Mouse (Mus musculus): Measurements from ENCODE around the gene Tnnt3. TPM values are rescaled to one million over a fixed set of nuclear protein-coding genes. Genes with fewer than 3 reads are reported as not detected.

The Tnnt3 gene
- polyA plus RNA-seq, 1 experiment from 2014 or later, result 1.5 TPM

DNA sequence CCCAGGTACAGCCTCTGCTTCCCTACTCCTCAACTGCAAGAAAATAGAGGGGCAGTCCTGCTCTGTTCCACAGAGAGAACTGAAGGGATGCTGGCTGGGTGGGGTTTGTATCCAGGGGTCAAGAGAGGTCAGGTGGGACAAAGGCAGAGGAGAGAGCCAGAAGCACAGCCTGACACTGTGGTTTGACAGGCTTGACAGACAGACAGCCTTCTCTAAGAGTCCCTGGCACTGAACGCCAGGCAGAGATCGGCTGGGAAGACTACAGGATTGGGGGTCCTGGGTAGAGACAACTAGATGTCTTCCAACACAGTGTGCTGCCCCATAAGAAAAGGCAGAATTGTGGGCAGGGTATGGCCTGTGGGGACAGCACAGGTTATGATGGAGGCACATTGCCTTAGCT is 20.1 kb upstream of the Tnnt3 start:
- no peak overlapping the region for H3K4me3 ChIP-seq (ENCODE audit: low read depth, low read length)
- no peaks in the 10 kb centered on the region for H3K9me3 ChIP-seq (ENCODE audit: low read length)
- no peak for DNase-seq (ENCODE audit: low spot score)
- 69% methylated on average over 2 of the region's 2 CpGs for WGBS
- H3K9ac ChIP-seq (replicated peaks; ENCODE audit: low read depth), result 0 out of 2 replicates have a peak overlapping the region, but pooled peaks have one; percentile 19
- no peaks in the 10 kb centered on the region for H3K27me3 ChIP-seq (replicated peaks; ENCODE audit: insufficient read depth, low read length)
- TF ChIP-seq CTCF (IDR thresholded peaks at IDR 0.05), result no peak
- H3K4me2 ChIP-seq (replicated peaks; ENCODE audit: low read depth, low read length), result peak overlapping the region; percentile 43
- H3K27ac ChIP-seq (ENCODE audit: low read length), result 0 out of 2 replicates have a peak overlapping the region, but pooled peaks have one; percentile 33
- peaks cover 8% of the 10 kb centered on the region; the same call in 1 of the 2 replicates for H3K4me1 ChIP-seq (ENCODE audit: insufficient read depth, low read depth, low read length)
- no peak for ATAC-seq
- no peaks in the 10 kb centered on the region for H3K36me3 ChIP-seq (ENCODE audit: insufficient read depth, low read length)

DNA sequence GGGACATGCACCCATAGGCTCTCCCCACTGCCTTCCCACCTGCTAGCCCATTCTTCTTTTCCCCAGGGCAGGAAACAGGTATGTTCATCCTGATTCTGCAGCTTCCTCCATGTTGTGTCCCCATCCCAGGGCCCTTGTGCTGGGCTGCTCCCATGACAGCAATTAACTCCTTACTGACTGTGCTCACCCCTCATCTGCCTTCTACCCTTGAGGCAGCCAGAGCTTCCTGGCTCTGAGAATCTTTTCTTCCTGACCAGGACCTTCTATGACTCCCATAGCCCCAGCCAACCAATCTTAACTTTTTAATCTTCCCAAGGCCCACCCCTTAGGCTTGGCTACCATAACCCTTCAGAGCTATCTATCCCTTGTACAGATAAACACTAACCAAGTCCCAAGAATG is 19.3 kb upstream of the Tnnt3 start:
- no peaks in the 10 kb centered on the region for H3K27me3 ChIP-seq (replicated peaks; ENCODE audit: insufficient read depth, low read length)
- TF ChIP-seq EP300 (IDR thresholded peaks at IDR 0.05), result no peak
- no peak for TF ChIP-seq CTCF (IDR thresholded peaks at IDR 0.05)
- ATAC-seq (no peak), DNase-seq (ENCODE audit: low spot score) (no peak)
- no peak overlapping the region for H3K4me3 ChIP-seq (ENCODE audit: low read depth, low read length)
- peaks cover 8% of the 10 kb centered on the region; the same call in 1 of the 2 replicates for H3K4me1 ChIP-seq (ENCODE audit: insufficient read depth, low read depth, low read length)
- no peaks in the 10 kb centered on the region for H3K9me3 ChIP-seq (ENCODE audit: low read length)
- no peak overlapping the region for H3K9ac ChIP-seq (replicated peaks; ENCODE audit: low read depth)
- H3K36me3 ChIP-seq (ENCODE audit: insufficient read depth, low read length), result no peaks in the 10 kb centered on the region
- H3K27ac ChIP-seq (ENCODE audit: low read length), result no peak overlapping the region; the same call in 1 of the 2 replicates
- 0 out of 2 replicates have a peak overlapping the region, but pooled peaks have one; percentile 19 for H3K4me2 ChIP-seq (replicated peaks; ENCODE audit: low read depth, low read length)

DNA sequence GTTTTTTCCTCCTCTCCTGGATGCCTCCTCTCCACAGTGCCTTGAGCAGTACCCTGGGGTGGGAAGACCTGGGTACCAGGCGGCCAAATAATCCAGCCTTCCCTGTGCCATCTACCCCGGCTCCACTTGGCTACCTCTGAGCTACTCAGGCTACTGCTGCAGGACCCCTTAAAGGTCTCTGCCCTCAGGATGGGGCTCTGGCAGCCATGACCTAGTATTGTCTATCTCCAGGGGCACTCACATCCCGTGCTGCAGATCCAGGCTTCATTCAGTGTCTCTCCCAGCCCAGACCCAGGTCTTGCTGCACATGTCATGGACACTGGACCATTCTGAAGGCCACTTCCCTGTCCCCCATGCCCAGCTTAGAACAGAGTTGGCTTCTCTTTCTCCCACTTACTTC is 18.8 kb upstream of the Tnnt3 start:
- DNase-seq (ENCODE audit: low spot score) (no peak), ATAC-seq (no peak)
- H3K9me3 ChIP-seq (ENCODE audit: low read length), result no peaks in the 10 kb centered on the region
- H3K4me3 ChIP-seq (ENCODE audit: low read depth, low read length), result no peak overlapping the region
- no peak overlapping the region; the same call in 1 of the 2 replicates for H3K27ac ChIP-seq (ENCODE audit: low read length)
- H3K4me1 ChIP-seq (ENCODE audit: insufficient read depth, low read depth, low read length), result peaks cover 8% of the 10 kb centered on the region; the same call in 1 of the 2 replicates
- no peaks in the 10 kb centered on the region for H3K36me3 ChIP-seq (ENCODE audit: insufficient read depth, low read length)
- no peaks in the 10 kb centered on the region for H3K27me3 ChIP-seq (replicated peaks; ENCODE audit: insufficient read depth, low read length)
- TF ChIP-seq CTCF (IDR thresholded peaks at IDR 0.05) (no peak), EP300 (IDR thresholded peaks at IDR 0.05) (no peak)
- H3K9ac ChIP-seq (replicated peaks; ENCODE audit: low read depth), result no peak overlapping the region
- H3K4me2 ChIP-seq (replicated peaks; ENCODE audit: low read depth, low read length), result no peak overlapping the region
- 89% methylated on average over 3 of the region's 3 CpGs for WGBS

GRCm38 (mm10) chr7:142480661-142481060 is 18.0 kb upstream of the Tnnt3 start:
- Histone ChIP-seq H3K9me3 (ENCODE audit: low read length) (no peaks in the 10 kb centered on the region), H3K27me3 (replicated peaks; ENCODE audit: insufficient read depth, low read length) (no peaks in the 10 kb centered on the region), H3K4me1 (ENCODE audit: insufficient read depth, low read depth, low read length) (peaks cover 8% of the 10 kb centered on the region; the same call in 1 of the 2 replicates), H3K27ac (ENCODE audit: low read length) (peak overlapping the region; percentile 88), H3K4me2 (replicated peaks; ENCODE audit: low read depth, low read length) (peak overlapping the region; percentile 66; the same call in 1 of the 2 replicates), H3K36me3 (ENCODE audit: insufficient read depth, low read length) (no peaks in the 10 kb centered on the region), H3K4me3 (ENCODE audit: low read depth, low read length) (no peak overlapping the region), H3K9ac (replicated peaks; ENCODE audit: low read depth) (no peak overlapping the region; the same call in 1 of the 2 replicates)
- no peak for TF ChIP-seq EP300 (IDR thresholded peaks at IDR 0.05)
- no peak for TF ChIP-seq CTCF (IDR thresholded peaks at IDR 0.05)
- ATAC-seq (no peak), DNase-seq (ENCODE audit: low spot score) (no peak)
- WGBS, result 83% methylated on average over 3 of the region's 3 CpGs

- DNase-seq (ENCODE audit: low spot score), result peak; percentile 85
- no peak for TF ChIP-seq EP300 (IDR thresholded peaks at IDR 0.05)
- TF ChIP-seq CTCF (IDR thresholded peaks at IDR 0.05), result peak; percentile 78
- H3K9me3 ChIP-seq (ENCODE audit: low read length), result no peaks in the 10 kb centered on the region
- H3K4me2 ChIP-seq (replicated peaks; ENCODE audit: low read depth, low read length), result peak overlapping the region; percentile 66
- H3K27me3 ChIP-seq (replicated peaks; ENCODE audit: insufficient read depth, low read length), result no peaks in the 10 kb centered on the region
- peak overlapping the region; percentile 48; the same call in 1 of the 2 replicates for H3K9ac ChIP-seq (replicated peaks; ENCODE audit: low read depth)
- peak overlapping the region; percentile 6; the same call in 1 of the 2 replicates for H3K4me3 ChIP-seq (ENCODE audit: low read depth, low read length)
- peak; percentile 39 for ATAC-seq
- H3K4me1 ChIP-seq (ENCODE audit: insufficient read depth, low read depth, low read length), result peaks cover 8% of the 10 kb centered on the region; the same call in 1 of the 2 replicates
- WGBS, result 8% methylated on average over 5 of the region's 5 CpGs
- H3K36me3 ChIP-seq (ENCODE audit: insufficient read depth, low read length), result no peaks in the 10 kb centered on the region
- H3K27ac ChIP-seq (ENCODE audit: low read length), result peak overlapping the region; percentile 88
Observed at GRCm38 (mm10) chr7:142481186-142481567, 17.5 kb upstream of the Tnnt3 start.

GRCm38 (mm10) chr7:142481568-142482255 is 16.9 kb upstream of the Tnnt3 start:
- DNase-seq (ENCODE audit: low spot score) (peak; percentile 80), ATAC-seq (peak; percentile 75)
- WGBS, result 7% methylated on average over 21 of the region's 22 CpGs
- Histone ChIP-seq H3K9me3 (ENCODE audit: low read length) (no peaks in the 10 kb centered on the region), H3K9ac (replicated peaks; ENCODE audit: low read depth) (peak overlapping the region; percentile 48), H3K4me1 (ENCODE audit: insufficient read depth, low read depth, low read length) (peaks cover 8% of the 10 kb centered on the region; the same call in 1 of the 2 replicates), H3K4me3 (ENCODE audit: low read depth, low read length) (peak overlapping the region; percentile 6; the same call in 1 of the 2 replicates), H3K36me3 (ENCODE audit: insufficient read depth, low read length) (no peaks in the 10 kb centered on the region), H3K27ac (ENCODE audit: low read length) (peak overlapping the region; percentile 88), H3K4me2 (replicated peaks; ENCODE audit: low read depth, low read length) (peak overlapping the region; percentile 66), H3K27me3 (replicated peaks; ENCODE audit: insufficient read depth, low read length) (no peaks in the 10 kb centered on the region)
- TF ChIP-seq EP300 (IDR thresholded peaks at IDR 0.05) (no peak), CTCF (IDR thresholded peaks at IDR 0.05) (no peak)
